Mouse (Mus musculus) ES-E14 (cell line): ENCODE measurements at regions not wholly inside any gene's neighbourhood (a gene's known extent, or its start where the extent isn't known, plus 50 kb on each side); places are given as distances from the start of the nearest gene placed in this dataset.

ENCODE experiments used
- CHD2 ChIP-seq: IDR thresholded peaks from 2 replicates; pipeline ENCODE4 v1.6.1; 2014; ENCODE audit warnings: mild to moderate bottlenecking, low read depth, low read length, inconsistent platforms
- MAFK ChIP-seq: IDR thresholded peaks from 2 replicates; pipeline ENCODE4 v1.6.1; 2014; ENCODE audit warnings: mild to moderate bottlenecking, low read depth, low read length, inconsistent platforms; ENCODE audit not compliant: insufficient read depth
- ZC3H11A ChIP-seq: IDR thresholded peaks from 2 replicates; pipeline ENCODE4 v1.6.1; 2012; ENCODE audit warnings: low read depth, mild to moderate bottlenecking, inconsistent platforms, low read length, borderline replicate concordance
- ZNF384 ChIP-seq: IDR thresholded peaks from 2 replicates; pipeline ENCODE4 v1.6.1; 2012; ENCODE audit warnings: low read depth, low read length, inconsistent platforms

GRCm38 (mm10) chr5:119213692-119214357 is 456.6 kb upstream of the Tbx3 start:
- TF ChIP-seq MAFK (no peak), ZC3H11A (no peak), CHD2 (no peak), ZNF384 (no peak)
